Comparison of ENCODE assay signal across 19 mouse cellular contexts in genomic region chr11:117491408-117492208, GRCm38 (mm10). TPM values are rescaled to one million over a fixed set of nuclear protein-coding genes. Genes with fewer than 3 reads are reported as not detected.
DNase-seq lines count a peak whose midpoint lies in the region; ATAC-seq lines count a peak whose summit lies in the region.
"Had no signal": no experiment of that assay in that cellular context is flagged by ENCODE, and none has a peak within 500 bp of the region (broad histone marks: within the 10 kb centered on the region; RNA-seq: fewer than 3 reads in every experiment).

No protein-coding gene starts in this region.

- H3K27ac ChIP-seq in heart, embryonic 14.5 days (replicated peaks in 1 of 2; ENCODE audit: control insufficient read depth in 1 of 2, insufficient read depth in 1 of 2, low read depth in 2 of 2, low read length in 2 of 2) = no peak overlapping the region
- peak overlapping the region; percentile 26 for H3K27ac ChIP-seq in forebrain, embryonic 11.5 days (ENCODE audit: low read depth, low read length)
- no peak overlapping the region for H3K27ac ChIP-seq in hindbrain, embryonic 15.5 days (replicated peaks)
- peak overlapping the region; percentile 89 for H3K27ac ChIP-seq in midbrain, embryonic 13.5 days
- H3K27ac ChIP-seq: heart, adult 2 months; lung, embryonic 15.5 days; neural tube, embryonic 13.5 days had no signal

- no peaks in the 10 kb centered on the region for H3K36me3 ChIP-seq in heart, embryonic 14.5 days (ENCODE audit: control insufficient read depth, insufficient read depth, low read length)
- no peaks in the 10 kb centered on the region for H3K36me3 ChIP-seq in forebrain, embryonic 11.5 days (ENCODE audit: control insufficient read depth, insufficient read depth, low read length)
- H3K36me3 ChIP-seq in hindbrain, embryonic 15.5 days = no peaks in the 10 kb centered on the region
- H3K36me3 ChIP-seq in midbrain, embryonic 13.5 days = no peaks in the 10 kb centered on the region
- H3K36me3 ChIP-seq: G1E; lung, embryonic 15.5 days; neural tube, embryonic 13.5 days had no signal

- H3K27me3 ChIP-seq in heart, embryonic 14.5 days (ENCODE audit: control insufficient read depth, insufficient read depth, low read length) = peaks cover 16% of the 10 kb centered on the region
- H3K27me3 ChIP-seq in forebrain, embryonic 11.5 days (ENCODE audit: control insufficient read depth, insufficient read depth, low read length) = no peaks in the 10 kb centered on the region
- H3K27me3 ChIP-seq in hindbrain, embryonic 15.5 days = 0 out of 2 replicates have a peak, but pooled peaks cover 10% of the 10 kb centered on the region
- H3K27me3 ChIP-seq in midbrain, embryonic 13.5 days = 0 out of 2 replicates have a peak, but pooled peaks cover 11% of the 10 kb centered on the region

- WGBS in heart, embryonic 14.5 days = 69% methylated on average over 17 of the region's 17 CpGs
- 31% methylated on average over 17 of the region's 17 CpGs for WGBS in forebrain, embryonic 11.5 days
- WGBS in hindbrain, embryonic 15.5 days = 62% methylated on average over 17 of the region's 17 CpGs
- WGBS in midbrain, embryonic 13.5 days = 44% methylated on average over 17 of the region's 17 CpGs

- 0 out of 2 replicates have a peak, but pooled peaks have one; percentile 21 for ATAC-seq in heart, embryonic 14.5 days (ENCODE audit: insufficient number of reproducible peaks, insufficient read depth, low FRiP score, low read depth)
- peak; percentile 73 for ATAC-seq in forebrain, embryonic 11.5 days (replicated peaks; ENCODE audit: low FRiP score)
- peak; percentile 59; the same call in 1 of the 2 replicates for ATAC-seq in hindbrain, embryonic 15.5 days (ENCODE audit: low FRiP score, low read depth)
- ATAC-seq in midbrain, embryonic 13.5 days = peak; percentile 68

- H3K4me3 ChIP-seq in heart, embryonic 14.5 days (ENCODE audit: control insufficient read depth in 1 of 2, insufficient read depth in 1 of 2, low read depth in 1 of 2, low read length in 2 of 2) = no peak overlapping the region
- H3K4me3 ChIP-seq in forebrain, embryonic 11.5 days (ENCODE audit: low read depth, low read length) = no peak overlapping the region
- no peak overlapping the region for H3K4me3 ChIP-seq in hindbrain, embryonic 15.5 days
- H3K4me3 ChIP-seq in midbrain, embryonic 13.5 days (replicated peaks) = no peak overlapping the region
- H3K4me3 ChIP-seq: heart, adult 2 months; lung, embryonic 15.5 days; neural tube, embryonic 13.5 days had no signal

- H3K4me2 ChIP-seq in heart, embryonic 14.5 days (ENCODE audit: low read length) = no peak overlapping the region
- peak overlapping the region; percentile 29; the same call in 1 of the 2 replicates for H3K4me2 ChIP-seq in forebrain, embryonic 11.5 days (ENCODE audit: low read depth, low read length, severe bottlenecking)
- H3K4me2 ChIP-seq in hindbrain, embryonic 15.5 days = no peak overlapping the region
- 0 out of 2 replicates have a peak overlapping the region, but pooled peaks have one; percentile 9 for H3K4me2 ChIP-seq in midbrain, embryonic 13.5 days (replicated peaks)
- H3K4me2 ChIP-seq: lung, embryonic 15.5 days; neural tube, embryonic 13.5 days had no signal

- DNase-seq in heart, postnatal 14 days = no peak
- DNase-seq in forebrain, embryonic 11.5 days (ENCODE audit: low spot score) = peak; percentile 57
- no peak for DNase-seq in right cerebral cortex, postnatal 25 days
- no peak for DNase-seq in frontal cortex, postnatal 14 days (ENCODE audit: low spot score in 2 of 2)
- DNase-seq in adrenal gland, adult (ENCODE audit: inconsistent age in 2 of 2, low spot score in 1 of 2) = no peak
- DNase-seq: cerebellum, adult 8-10 months; heart, adult 2 months; heart, postnatal 4 days; liver; thymus, adult 2 months had no signal

- no peak overlapping the region for H3K9ac ChIP-seq in heart, embryonic 14.5 days (ENCODE audit: low read length)
- peak overlapping the region; percentile 37; the same call in 1 of the 2 replicates for H3K9ac ChIP-seq in forebrain, embryonic 11.5 days (ENCODE audit: low read length)
- no peak overlapping the region for H3K9ac ChIP-seq in hindbrain, embryonic 15.5 days
- peak overlapping the region; percentile 39; the same call in 1 of the 2 replicates for H3K9ac ChIP-seq in midbrain, embryonic 13.5 days (replicated peaks)
- H3K9ac ChIP-seq: lung, embryonic 15.5 days; neural tube, embryonic 13.5 days had no signal

- no peaks in the 10 kb centered on the region; the same call in 1 of the 2 replicates for H3K9me3 ChIP-seq in heart, embryonic 14.5 days (ENCODE audit: control insufficient read depth, low read length)
- no peaks in the 10 kb centered on the region; the same call in 1 of the 2 replicates for H3K9me3 ChIP-seq in forebrain, embryonic 11.5 days (ENCODE audit: control insufficient read depth, low read length)
- no peaks in the 10 kb centered on the region for H3K9me3 ChIP-seq in hindbrain, embryonic 15.5 days
- no peaks in the 10 kb centered on the region; the same call in 1 of the 2 replicates for H3K9me3 ChIP-seq in midbrain, embryonic 13.5 days
- H3K9me3 ChIP-seq: G1E; lung, embryonic 15.5 days had no signal

- intact Hi-C loops in heart, postnatal 14 days (cut with DNase I) = no loop called here

- no peaks in the 10 kb centered on the region for H3K4me1 ChIP-seq in heart, embryonic 14.5 days (ENCODE audit: control insufficient read depth in 2 of 2, insufficient read depth in 2 of 2, low read length in 2 of 2)
- H3K4me1 ChIP-seq in forebrain, embryonic 11.5 days (replicated peaks; ENCODE audit: control insufficient read depth, insufficient read depth, low read length) = peaks cover 14% of the 10 kb centered on the region
- peaks cover 18% of the 10 kb centered on the region for H3K4me1 ChIP-seq in hindbrain, embryonic 15.5 days (replicated peaks)
- H3K4me1 ChIP-seq in midbrain, embryonic 13.5 days (replicated peaks) = peaks cover 53% of the 10 kb centered on the region
- H3K4me1 ChIP-seq: lung, embryonic 15.5 days had no signal

RNA-seq across cellular contexts. Expression of gene Gm11733, which starts 7.4 kb away (rescaled TPM):
- polyA plus RNA-seq in heart, embryonic 14.5 days (2014; fragmentation: Nextera tagmentation; extraction: Ambion mirVana) = 0.08 TPM in 1 of 2 replicates, not detected in the other
- total RNA-seq in heart, postnatal 14 days (2021) = not detected
- polyA plus RNA-seq in forebrain, embryonic 11.5 days (2014; fragmentation: Nextera tagmentation; extraction: Ambion mirVana) = not detected in 2 replicates
- polyA plus RNA-seq in hindbrain, embryonic 15.5 days (2015; fragmentation: Nextera tagmentation; extraction: Ambion mirVana) = not detected in 2 replicates
- not detected in 2 replicates for polyA plus RNA-seq in midbrain, embryonic 13.5 days (2015; fragmentation: Nextera tagmentation; extraction: Ambion mirVana)
- total RNA-seq: heart, adult 2 months; heart, postnatal 4 days; layer of hippocampus, postnatal 14 days; megakaryocyte, adult 5-6 weeks had no signal
- polyA plus RNA-seq: G1E; kidney, embryonic 14.5 days; neural tube, embryonic 13.5 days; thymus, adult 2 months had no signal

Comparison
In these comparisons a context has a peak if more than half of its experiments do, and no peak if none do; other contexts are left out.
1. ATAC-seq: peak in every context shown above with its lines; median percentile 73 in forebrain, embryonic 11.5 days; 68 in midbrain, embryonic 13.5 days; 59 in hindbrain, embryonic 15.5 days; 21 in heart, embryonic 14.5 days.
2. H3K27ac ChIP-seq: peak in forebrain, embryonic 11.5 days (single experiment) and midbrain, embryonic 13.5 days (single experiment); none in heart, embryonic 14.5 days (0 of 2) and hindbrain, embryonic 15.5 days (single experiment).
3. H3K4me2 ChIP-seq: peak in forebrain, embryonic 11.5 days (single experiment) and midbrain, embryonic 13.5 days (single experiment); none in heart, embryonic 14.5 days (single experiment) and hindbrain, embryonic 15.5 days (single experiment).
4. H3K9ac ChIP-seq: peak in forebrain, embryonic 11.5 days (single experiment) and midbrain, embryonic 13.5 days (single experiment); none in heart, embryonic 14.5 days (single experiment) and hindbrain, embryonic 15.5 days (single experiment).